Comparison of ENCODE assay signal across 11 mouse cellular contexts in genomic region chr4:126237721-126238242, GRCm38 (mm10). TPM values are rescaled to one million over a fixed set of nuclear protein-coding genes. Genes with fewer than 3 reads are reported as not detected.
DNase-seq lines count a peak whose midpoint lies in the region; ATAC-seq and TF ChIP-seq lines count a peak whose summit lies in the region.
"Had no signal": no experiment of that assay in that cellular context is flagged by ENCODE, and none has a peak within 500 bp of the region (broad histone marks: within the 10 kb centered on the region; RNA-seq: fewer than 3 reads in every experiment).

No protein-coding gene starts in this region.

- DNase-seq in forebrain, embryonic 11.5 days (ENCODE audit: low spot score) = no peak
- no peak for DNase-seq in limb, embryonic 10.5 days (ENCODE audit: low spot score)
- peak; percentile 46 to 76 for DNase-seq in gastrocnemius, adult 8-10 months (ENCODE audit: low spot score in 2 of 2)
- peak; percentile 39 for DNase-seq in limb, embryonic 14.5 days (ENCODE audit: low spot score)
- DNase-seq in adrenal gland, postnatal 10 days = no peak
- no peak for DNase-seq in retina, postnatal 1 day
- DNase-seq: adrenal gland, adult 8-10 months; kidney, postnatal 4 days had no signal

- 0 out of 2 replicates have a peak, but pooled peaks have one; percentile 16 for ATAC-seq in forebrain, embryonic 13.5 days
- ATAC-seq in forebrain, embryonic 11.5 days (replicated peaks; ENCODE audit: low FRiP score) = no peak
- ATAC-seq in limb, embryonic 12.5 days (ENCODE audit: insufficient number of reproducible peaks, insufficient read depth, low FRiP score, low TSS enrichment, low read depth) = no peak
- peak; percentile 66 for ATAC-seq in limb, embryonic 14.5 days (ENCODE audit: low FRiP score, low read depth)

- H3K4me3 ChIP-seq in forebrain, embryonic 13.5 days = no peak overlapping the region
- H3K4me3 ChIP-seq in forebrain, embryonic 11.5 days (ENCODE audit: low read depth, low read length) = no peak overlapping the region
- no peak overlapping the region for H3K4me3 ChIP-seq in limb, embryonic 12.5 days (replicated peaks)
- no peak overlapping the region for H3K4me3 ChIP-seq in limb, embryonic 10.5 days
- no peak overlapping the region for H3K4me3 ChIP-seq in limb, embryonic 14.5 days (replicated peaks; ENCODE audit: low read length)

- H3K36me3 ChIP-seq in forebrain, embryonic 13.5 days (ENCODE audit: poor library complexity, severe bottlenecking) = peaks cover 99% of the 10 kb centered on the region
- peaks cover 27% of the 10 kb centered on the region for H3K36me3 ChIP-seq in forebrain, embryonic 11.5 days (ENCODE audit: control insufficient read depth, insufficient read depth, low read length)
- H3K36me3 ChIP-seq in limb, embryonic 12.5 days = peaks cover 99% of the 10 kb centered on the region
- peaks cover 100% of the 10 kb centered on the region for H3K36me3 ChIP-seq in limb, embryonic 10.5 days
- H3K36me3 ChIP-seq in limb, embryonic 14.5 days (ENCODE audit: control insufficient read depth, insufficient read depth, low read length) = peaks cover 96% of the 10 kb centered on the region

- no peaks in the 10 kb centered on the region for H3K27me3 ChIP-seq in forebrain, embryonic 13.5 days
- H3K27me3 ChIP-seq in forebrain, embryonic 11.5 days (ENCODE audit: control insufficient read depth, insufficient read depth, low read length) = no peaks in the 10 kb centered on the region
- no peaks in the 10 kb centered on the region for H3K27me3 ChIP-seq in limb, embryonic 12.5 days
- 0 out of 2 replicates have a peak, but pooled peaks cover 6% of the 10 kb centered on the region for H3K27me3 ChIP-seq in limb, embryonic 10.5 days (ENCODE audit: low read depth, poor library complexity, severe bottlenecking)
- H3K27me3 ChIP-seq in limb, embryonic 14.5 days (ENCODE audit: control insufficient read depth, insufficient read depth, low read length) = no peaks in the 10 kb centered on the region

- H3K9ac ChIP-seq in forebrain, embryonic 13.5 days = no peak overlapping the region
- H3K9ac ChIP-seq in forebrain, embryonic 11.5 days (ENCODE audit: low read length) = no peak overlapping the region
- 0 out of 2 replicates have a peak overlapping the region, but pooled peaks have one; percentile 40 for H3K9ac ChIP-seq in limb, embryonic 12.5 days (replicated peaks)
- no peak overlapping the region for H3K9ac ChIP-seq in limb, embryonic 14.5 days (ENCODE audit: low read depth, low read length, severe bottlenecking)

- H3K4me2 ChIP-seq in forebrain, embryonic 13.5 days = no peak overlapping the region
- H3K4me2 ChIP-seq in forebrain, embryonic 11.5 days (ENCODE audit: low read depth, low read length, severe bottlenecking) = no peak overlapping the region
- H3K4me2 ChIP-seq in limb, embryonic 12.5 days = no peak overlapping the region
- H3K4me2 ChIP-seq in limb, embryonic 14.5 days (replicated peaks; ENCODE audit: low read depth, low read length, severe bottlenecking) = no peak overlapping the region

- H3K27ac ChIP-seq in forebrain, embryonic 13.5 days = peak overlapping the region; percentile 31; the same call in 1 of the 2 replicates
- no peak overlapping the region for H3K27ac ChIP-seq in forebrain, embryonic 11.5 days (ENCODE audit: low read depth, low read length)
- H3K27ac ChIP-seq in limb, embryonic 12.5 days = no peak overlapping the region
- H3K27ac ChIP-seq in limb, embryonic 10.5 days = no peak overlapping the region
- H3K27ac ChIP-seq in limb, embryonic 14.5 days (replicated peaks; ENCODE audit: low read depth, low read length) = no peak overlapping the region
- H3K27ac ChIP-seq: macrophage had no signal

- 66% methylated on average over 5 of the region's 5 CpGs for WGBS in forebrain, embryonic 13.5 days
- 75% methylated on average over 5 of the region's 5 CpGs for WGBS in forebrain, embryonic 11.5 days
- WGBS in limb, embryonic 12.5 days = 70% methylated on average over 5 of the region's 5 CpGs
- 77% methylated on average over 5 of the region's 5 CpGs for WGBS in limb, embryonic 10.5 days
- WGBS in limb, embryonic 14.5 days = 59% methylated on average over 5 of the region's 5 CpGs

- H3K9me3 ChIP-seq in forebrain, embryonic 13.5 days (replicated peaks) = no peaks in the 10 kb centered on the region
- no peaks in the 10 kb centered on the region for H3K9me3 ChIP-seq in forebrain, embryonic 11.5 days (ENCODE audit: control insufficient read depth, low read length)
- H3K9me3 ChIP-seq in limb, embryonic 12.5 days = no peaks in the 10 kb centered on the region
- no peaks in the 10 kb centered on the region for H3K9me3 ChIP-seq in limb, embryonic 10.5 days (replicated peaks)
- no peaks in the 10 kb centered on the region for H3K9me3 ChIP-seq in limb, embryonic 14.5 days (ENCODE audit: control insufficient read depth, low read length)

- no peak for TF ChIP-seq POLR2A in limb, embryonic 14.5 days (IDR thresholded peaks at IDR 0.05; ENCODE audit: borderline replicate concordance, extremely low read depth, insufficient read depth, insufficient read length)

- H3K4me1 ChIP-seq in forebrain, embryonic 13.5 days = peaks cover 5% of the 10 kb centered on the region; the same call in 1 of the 2 replicates
- no peaks in the 10 kb centered on the region; the same call in 1 of the 2 replicates for H3K4me1 ChIP-seq in forebrain, embryonic 11.5 days (replicated peaks; ENCODE audit: control insufficient read depth, insufficient read depth, low read length)
- H3K4me1 ChIP-seq in limb, embryonic 12.5 days (replicated peaks) = peaks cover 16% of the 10 kb centered on the region
- peaks cover 13% of the 10 kb centered on the region for H3K4me1 ChIP-seq in limb, embryonic 10.5 days
- H3K4me1 ChIP-seq in limb, embryonic 14.5 days (ENCODE audit: control insufficient read depth, insufficient read depth, low read length) = no peaks in the 10 kb centered on the region

RNA-seq across cellular contexts. Expression of gene Map7d1, which starts 18.4 kb away (rescaled TPM):
- 53.5 and 58.2 TPM in 2 replicates for polyA plus RNA-seq in forebrain, embryonic 13.5 days (2015; fragmentation: Nextera tagmentation; extraction: Ambion mirVana)
- 80.6 and 83.5 TPM in 2 replicates for polyA plus RNA-seq in forebrain, embryonic 11.5 days (2014; fragmentation: Nextera tagmentation; extraction: Ambion mirVana)
- polyA plus RNA-seq in limb, embryonic 12.5 days (2016; fragmentation: Nextera tagmentation; extraction: Ambion mirVana) = 83.5 and 85.1 TPM in 2 replicates
- polyA plus RNA-seq in limb, embryonic 10.5 days (2016; fragmentation: Nextera tagmentation; extraction: Ambion mirVana) = 56.2 and 63.2 TPM in 2 replicates
- total RNA-seq in gastrocnemius, adult 8-10 months (2022) = 100 to 1,000 TPM; 138 to 195 (median 173) TPM
- 113 and 119 TPM in 2 replicates for polyA plus RNA-seq in limb, embryonic 14.5 days (2012; rRNA removed)
- 58.3 and 68.4 TPM in 2 replicates for polyA plus RNA-seq in limb, embryonic 14.5 days (2014; fragmentation: Nextera tagmentation; extraction: Ambion mirVana)
- 10 to 100 TPM; 60.4 to 72.7 TPM for total RNA-seq in adrenal gland, postnatal 10 days (2021)

RNA-seq across cellular contexts. Expression of gene Trappc3, which starts 24.3 kb away (rescaled TPM):
- 141 and 143 TPM in 2 replicates for polyA plus RNA-seq in forebrain, embryonic 13.5 days (2015; fragmentation: Nextera tagmentation; extraction: Ambion mirVana)
- 23.3 and 25.7 TPM in 2 replicates for polyA plus RNA-seq in forebrain, embryonic 11.5 days (2014; fragmentation: Nextera tagmentation; extraction: Ambion mirVana)
- 105 and 111 TPM in 2 replicates for polyA plus RNA-seq in limb, embryonic 12.5 days (2016; fragmentation: Nextera tagmentation; extraction: Ambion mirVana)
- polyA plus RNA-seq in limb, embryonic 10.5 days (2016; fragmentation: Nextera tagmentation; extraction: Ambion mirVana) = 83.1 and 95.3 TPM in 2 replicates
- 10 to 100 TPM; 19.7 to 23.2 (median 22.3) TPM for total RNA-seq in gastrocnemius, adult 8-10 months (2022)
- 93.6 and 113 TPM in 2 replicates for polyA plus RNA-seq in limb, embryonic 14.5 days (2012; rRNA removed)
- 34.5 and 38.3 TPM in 2 replicates for polyA plus RNA-seq in limb, embryonic 14.5 days (2014; fragmentation: Nextera tagmentation; extraction: Ambion mirVana)
- total RNA-seq in adrenal gland, postnatal 10 days (2021) = 10 to 100 TPM; 73.1 to 74.8 TPM

RNA-seq across cellular contexts. Expression of gene Thrap3, which starts 35.2 kb away (rescaled TPM):
- 194 and 202 TPM in 2 replicates for polyA plus RNA-seq in forebrain, embryonic 13.5 days (2015; fragmentation: Nextera tagmentation; extraction: Ambion mirVana)
- polyA plus RNA-seq in forebrain, embryonic 11.5 days (2014; fragmentation: Nextera tagmentation; extraction: Ambion mirVana) = 251 and 263 TPM in 2 replicates
- polyA plus RNA-seq in limb, embryonic 12.5 days (2016; fragmentation: Nextera tagmentation; extraction: Ambion mirVana) = 303 and 349 TPM in 2 replicates
- 263 and 287 TPM in 2 replicates for polyA plus RNA-seq in limb, embryonic 10.5 days (2016; fragmentation: Nextera tagmentation; extraction: Ambion mirVana)
- total RNA-seq in gastrocnemius, adult 8-10 months (2022) = 100 to 1,000 TPM in 3 of 4 experiments, 10 to 100 TPM in 1; 95.8 to 107 (median 105) TPM
- polyA plus RNA-seq in limb, embryonic 14.5 days (2012; rRNA removed) = 168 and 191 TPM in 2 replicates
- polyA plus RNA-seq in limb, embryonic 14.5 days (2014; fragmentation: Nextera tagmentation; extraction: Ambion mirVana) = 204 and 229 TPM in 2 replicates
- total RNA-seq in adrenal gland, postnatal 10 days (2021) = 100 to 1,000 TPM; 177 to 229 TPM

RNA-seq across cellular contexts. Expression of gene Col8a2, which starts 48.8 kb away (rescaled TPM):
- 0.96 and 1.4 TPM in 2 replicates for polyA plus RNA-seq in forebrain, embryonic 13.5 days (2015; fragmentation: Nextera tagmentation; extraction: Ambion mirVana)
- polyA plus RNA-seq in forebrain, embryonic 11.5 days (2014; fragmentation: Nextera tagmentation; extraction: Ambion mirVana) = 18.0 and 20.4 TPM in 2 replicates
- 13.3 and 16.7 TPM in 2 replicates for polyA plus RNA-seq in limb, embryonic 12.5 days (2016; fragmentation: Nextera tagmentation; extraction: Ambion mirVana)
- polyA plus RNA-seq in limb, embryonic 10.5 days (2016; fragmentation: Nextera tagmentation; extraction: Ambion mirVana) = 0.65 and 1.4 TPM in 2 replicates
- 1 to 10 TPM in 2 of 4 experiments, under 1 TPM in 2; 0.46 to 1.6 (median 1.1) TPM for total RNA-seq in gastrocnemius, adult 8-10 months (2022)
- 50.3 and 57.4 TPM in 2 replicates for polyA plus RNA-seq in limb, embryonic 14.5 days (2012; rRNA removed)
- polyA plus RNA-seq in limb, embryonic 14.5 days (2014; fragmentation: Nextera tagmentation; extraction: Ambion mirVana) = 74.6 and 75.4 TPM in 2 replicates
- total RNA-seq in adrenal gland, postnatal 10 days (2021) = 1 to 10 TPM; 5.5 to 5.6 TPM
- polyA plus RNA-seq: macrophage had no signal

Comparison
In these comparisons a context has a peak if more than half of its experiments do, and no peak if none do; other contexts are left out.
1. ATAC-seq: peak in forebrain, embryonic 13.5 days (single experiment) and limb, embryonic 14.5 days (single experiment); none in forebrain, embryonic 11.5 days (single experiment) and limb, embryonic 12.5 days (single experiment).
2. DNase-seq: peak in gastrocnemius, adult 8-10 months (2 of 2) and limb, embryonic 14.5 days (single experiment); none in forebrain, embryonic 11.5 days (single experiment), limb, embryonic 10.5 days (single experiment), adrenal gland, postnatal 10 days (single experiment) and retina, postnatal 1 day (single experiment).